33 mouse cellular contexts compared by ENCODE assay signal in the genomic region with DNA sequence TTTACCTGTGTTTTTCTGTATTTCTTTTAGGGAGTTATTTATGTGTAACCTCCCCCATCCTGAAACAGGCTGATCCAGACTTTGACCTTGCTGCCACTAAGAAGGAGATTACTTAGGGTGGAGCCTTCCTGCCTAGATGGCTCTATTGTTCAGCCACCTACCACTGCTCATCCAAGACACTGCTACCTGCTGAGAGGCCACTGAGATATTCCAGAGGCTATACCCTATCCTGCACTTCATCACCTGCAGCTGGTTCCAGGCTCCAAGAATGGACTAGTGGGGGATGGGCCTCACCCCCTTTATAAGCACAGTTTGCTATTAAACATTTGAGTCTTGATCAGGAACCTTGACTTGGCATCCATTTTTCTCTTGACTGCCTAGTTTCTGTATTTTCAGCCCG.
"Had no signal": no experiment of that assay in that cellular context is flagged by ENCODE, and none has a peak within 500 bp of the region (broad histone marks: within the 10 kb centered on the region; RNA-seq: fewer than 3 reads in every experiment).

No protein-coding gene starts in this region.

- H3K9me3 ChIP-seq: limb, embryonic 10.5 days; limb, embryonic 12.5 days; limb, embryonic 13.5 days; limb, embryonic 15.5 days; liver, embryonic 12.5 days; liver, embryonic 15.5 days; lung, embryonic 15.5 days; midbrain, embryonic 10.5 days; midbrain, embryonic 12.5 days; midbrain, embryonic 13.5 days; midbrain, embryonic 15.5 days; neural tube, embryonic 12.5 days; neural tube, embryonic 13.5 days had no signal

- H3K4me3 ChIP-seq: limb, embryonic 10.5 days; limb, embryonic 12.5 days; limb, embryonic 13.5 days; limb, embryonic 15.5 days; liver, embryonic 12.5 days; liver, embryonic 13.5 days; liver, embryonic 15.5 days; lung, embryonic 15.5 days; megakaryocyte, embryonic 14.5 days; midbrain, embryonic 10.5 days; midbrain, embryonic 12.5 days; midbrain, embryonic 13.5 days; midbrain, embryonic 15.5 days; myocyte; neural tube, embryonic 12.5 days; neural tube, embryonic 13.5 days had no signal

- H3K36me3 ChIP-seq: limb, embryonic 10.5 days; limb, embryonic 12.5 days; limb, embryonic 13.5 days; limb, embryonic 15.5 days; liver, embryonic 12.5 days; liver, embryonic 13.5 days; liver, embryonic 15.5 days; lung, embryonic 15.5 days; midbrain, embryonic 10.5 days; midbrain, embryonic 12.5 days; midbrain, embryonic 13.5 days; midbrain, embryonic 15.5 days; neural tube, embryonic 12.5 days; neural tube, embryonic 13.5 days had no signal

- ATAC-seq: liver, embryonic 12.5 days; liver, postnatal 0 days; lung, postnatal 0 days; midbrain, embryonic 13.5 days; midbrain, embryonic 15.5 days; midbrain, embryonic 16.5 days had no signal

- H3K9ac ChIP-seq: limb, embryonic 12.5 days; limb, embryonic 13.5 days; limb, embryonic 15.5 days; liver, embryonic 12.5 days; liver, embryonic 13.5 days; liver, embryonic 14.5 days; liver, embryonic 15.5 days; liver, postnatal 0 days; lung, embryonic 14.5 days; lung, embryonic 15.5 days; midbrain, embryonic 12.5 days; midbrain, embryonic 13.5 days; midbrain, embryonic 15.5 days; neural tube, embryonic 12.5 days; neural tube, embryonic 13.5 days had no signal

- H3K27me3 ChIP-seq: limb, embryonic 12.5 days; limb, embryonic 13.5 days; limb, embryonic 15.5 days; liver, embryonic 12.5 days; liver, embryonic 13.5 days; liver, embryonic 15.5 days; lung, embryonic 15.5 days; megakaryocyte, embryonic 14.5 days; midbrain, embryonic 12.5 days; midbrain, embryonic 13.5 days; midbrain, embryonic 15.5 days; neural tube, embryonic 12.5 days; neural tube, embryonic 13.5 days had no signal

- H3K4me1 ChIP-seq: limb, embryonic 10.5 days; limb, embryonic 12.5 days; limb, embryonic 13.5 days; limb, embryonic 15.5 days; liver, embryonic 12.5 days; liver, embryonic 13.5 days; liver, embryonic 15.5 days; lung, embryonic 15.5 days; megakaryocyte, embryonic 14.5 days; midbrain, embryonic 10.5 days; midbrain, embryonic 12.5 days; midbrain, embryonic 13.5 days; midbrain, embryonic 15.5 days; neural tube, embryonic 12.5 days; neural tube, embryonic 13.5 days had no signal

- H3K4me2 ChIP-seq: limb, embryonic 12.5 days; limb, embryonic 13.5 days; limb, embryonic 15.5 days; liver, embryonic 11.5 days; liver, embryonic 12.5 days; liver, embryonic 13.5 days; liver, embryonic 15.5 days; lung, embryonic 14.5 days; lung, embryonic 15.5 days; midbrain, embryonic 11.5 days; midbrain, embryonic 12.5 days; midbrain, embryonic 13.5 days; midbrain, embryonic 15.5 days; neural tube, embryonic 12.5 days; neural tube, embryonic 13.5 days had no signal

- H3K27ac ChIP-seq: limb, embryonic 10.5 days; limb, embryonic 12.5 days; limb, embryonic 13.5 days; limb, embryonic 15.5 days; liver, embryonic 12.5 days; liver, embryonic 13.5 days; liver, embryonic 14.5 days; liver, embryonic 15.5 days; lung, embryonic 15.5 days; macrophage; midbrain, embryonic 10.5 days; midbrain, embryonic 12.5 days; midbrain, embryonic 13.5 days; midbrain, embryonic 15.5 days; neural tube, embryonic 12.5 days; neural tube, embryonic 13.5 days had no signal

- DNase-seq: left cerebral cortex, postnatal 4 days; liver; liver, embryonic 13.5 days; liver, postnatal 0 days; lung, adult 18-20 months; lung, adult 2 months; lung, embryonic 14.5 days; lung, postnatal 10 days; lung, postnatal 14 days; lung, postnatal 36 days; lung, postnatal 4 days; midbrain, embryonic 14.5 days had no signal
